Mouse (Mus musculus) MEL (cell line): ENCODE data around the gene Sprr2a1.
"Not testable (repeated sequence)": the region's sequence is repeated elsewhere in the genome, so short reads cannot be mapped to it uniquely, and the experiment has no call there.

Experiments
- CHD2 ChIP-seq: IDR thresholded peaks from 2 replicates; pipeline ENCODE4 v1.6.1; 2011; ENCODE audit warnings: low read length, improper control_type of control experiment
- CTCF ChIP-seq, 3 experiments: IDR thresholded peaks in 2 of 3; conservative IDR thresholded peaks in 1 of 3; 2 replicates each; pipeline ENCODE4 v1.5.1; 2011 to 2012; ENCODE audit warnings: low read length in 3 of 3, low read depth in 2 of 3, mild to moderate bottlenecking in 2 of 3, improper control_type of control experiment in 1 of 3, inconsistent platforms in 1 of 3, mixed read lengths in 1 of 3, moderate library complexity in 1 of 3; ENCODE audit not compliant: control insufficient read depth in 1 of 3, insufficient read depth in 1 of 3, poor library complexity in 1 of 3, severe bottlenecking in 1 of 3
- ELF1 ChIP-seq: IDR thresholded peaks from 2 replicates; pipeline ENCODE4 v1.6.1; 2014; ENCODE audit warnings: low read depth, mild to moderate bottlenecking, inconsistent platforms, low read length, improper control_type of control experiment, moderate library complexity
- EP300 ChIP-seq, 2 experiments: IDR thresholded peaks; 2 replicates each; pipeline ENCODE4 v1.6.1; 2011; ENCODE audit warnings: improper control_type of control experiment in 2 of 2, low read length in 2 of 2, low read depth in 1 of 2, mild to moderate bottlenecking in 1 of 2
- HCFC1 ChIP-seq: IDR thresholded peaks from 2 replicates; pipeline ENCODE4 v1.6.1; 2012; ENCODE audit warnings: low read depth, mild to moderate bottlenecking, inconsistent platforms, low read length, improper control_type of control experiment, moderate library complexity
- MAFK ChIP-seq: IDR thresholded peaks from 2 replicates; pipeline ENCODE4 v1.6.1; 2011; ENCODE audit warnings: low read depth, mild to moderate bottlenecking, low read length, improper control_type of control experiment, borderline replicate concordance
- MAX ChIP-seq: IDR thresholded peaks from 2 replicates; pipeline ENCODE4 v1.6.1; 2011; ENCODE audit warnings: low read length, improper control_type of control experiment
- MAZ ChIP-seq: IDR thresholded peaks from 2 replicates; pipeline ENCODE4 v1.6.1; 2012; ENCODE audit warnings: low read depth, mild to moderate bottlenecking, inconsistent platforms, low read length, improper control_type of control experiment
- NELFE ChIP-seq: IDR thresholded peaks from 2 replicates; pipeline ENCODE4 v1.6.1; 2011; ENCODE audit warnings: low read depth, low read length, improper control_type of control experiment
- POLR2A ChIP-seq, 2 experiments: IDR thresholded peaks; 2 replicates each; pipeline ENCODE4 v1.6.1; 2011 to 2012; ENCODE audit warnings: low read length in 2 of 2, mild to moderate bottlenecking in 2 of 2, control low read depth in 1 of 2, improper control_type of control experiment in 1 of 2, low read depth in 1 of 2, moderate library complexity in 1 of 2; ENCODE audit not compliant: control insufficient read depth in 1 of 2, insufficient read depth in 1 of 2, poor library complexity in 1 of 2
- POLR2AphosphoS2 ChIP-seq: IDR thresholded peaks from 2 replicates; pipeline ENCODE4 v1.6.1; 2011; ENCODE audit warnings: low read length, improper control_type of control experiment
- TBP ChIP-seq: IDR thresholded peaks from 2 replicates; pipeline ENCODE4 v1.8.0; 2011; ENCODE audit warnings: low read depth, low read length, improper control_type of control experiment
- USF1 ChIP-seq: IDR thresholded peaks from 2 replicates; pipeline ENCODE4 v1.6.1; 2014; ENCODE audit warnings: low read depth, mild to moderate bottlenecking, inconsistent platforms, low read length, improper control_type of control experiment, moderate library complexity
- ZMIZ1 ChIP-seq: IDR thresholded peaks from 2 replicates; pipeline ENCODE4 v1.6.1; 2012; ENCODE audit warnings: low read depth, mild to moderate bottlenecking, inconsistent platforms, low read length, improper control_type of control experiment, moderate library complexity

DNA sequence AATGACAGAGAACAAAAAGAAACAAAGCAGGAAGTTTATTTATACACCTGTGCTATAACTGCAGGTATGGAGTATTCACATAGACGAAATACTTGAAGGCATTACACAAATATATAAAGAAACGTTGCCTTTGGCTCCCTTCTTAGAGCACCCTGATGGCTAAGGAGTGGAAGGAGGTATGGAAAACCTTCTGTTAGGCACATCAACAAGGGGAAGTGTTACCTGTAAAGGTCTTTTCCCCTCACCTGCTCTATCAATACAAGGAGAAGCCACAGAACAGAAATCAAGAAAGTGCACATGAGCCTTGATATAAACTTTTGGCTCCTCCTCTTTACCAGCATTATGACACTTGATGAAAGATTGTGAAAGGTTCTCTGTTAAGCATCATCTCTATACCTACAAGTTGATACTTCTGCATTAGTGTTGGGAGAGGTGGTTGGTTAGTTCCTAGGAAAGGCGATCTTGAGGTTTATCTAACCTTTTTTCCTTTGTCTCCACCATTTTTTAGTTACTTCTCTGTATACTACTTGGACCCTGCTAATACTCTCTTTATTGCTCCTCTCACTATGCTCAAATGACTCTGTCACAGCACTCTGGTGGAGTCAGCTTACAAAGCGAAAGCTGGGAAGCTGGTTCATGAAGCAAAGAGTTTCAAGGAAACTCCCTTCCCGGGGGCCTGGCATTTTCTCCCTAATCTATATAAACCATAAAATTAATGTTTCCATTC is 21.0 kb downstream of the Sprr2a1 start:
- not testable (repeated sequence) for TF ChIP-seq CTCF (IDR thresholded peaks at IDR 0.05 in 2 of 3, conservative IDR thresholded peaks at IDR 0.05 in 1 of 3; ENCODE audit: control insufficient read depth in 1 of 3, insufficient read depth in 1 of 3, low read depth in 2 of 3, low read length in 3 of 3, poor library complexity in 1 of 3, severe bottlenecking in 1 of 3); MAZ; EP300 (IDR thresholded peaks at IDR 0.05; ENCODE audit: low read depth in 1 of 2, low read length in 2 of 2); MAX; TBP; POLR2AphosphoS2; ELF1; HCFC1; ZMIZ1; POLR2A (IDR thresholded peaks at IDR 0.05; ENCODE audit: control insufficient read depth in 1 of 2, insufficient read depth in 1 of 2, low read depth in 1 of 2, low read length in 2 of 2, poor library complexity in 1 of 2); MAFK; CHD2; NELFE; USF1
